Mouse (Mus musculus) testis, adult 2 months (tissue): ENCODE results near the gene Smyd2.

ENCODE experiments used
- CTCF ChIP-seq: fragments of 200-500 bp; IDR thresholded peaks from 2 replicates; pipeline ENCODE4 v1.5.1; 2012; ENCODE audit warnings: low read depth, mild to moderate bottlenecking, inconsistent platforms, low read length, moderate library complexity; ENCODE audit not compliant: control insufficient read depth, insufficient read depth, insufficient replicate concordance
- POLR2A ChIP-seq: fragments of 200-500 bp; IDR thresholded peaks from 2 replicates; pipeline ENCODE4 v1.6.1; 2012; ENCODE audit warnings: low read depth, mild to moderate bottlenecking, inconsistent platforms, low read length, moderate library complexity; ENCODE audit not compliant: control insufficient read depth

DNA sequence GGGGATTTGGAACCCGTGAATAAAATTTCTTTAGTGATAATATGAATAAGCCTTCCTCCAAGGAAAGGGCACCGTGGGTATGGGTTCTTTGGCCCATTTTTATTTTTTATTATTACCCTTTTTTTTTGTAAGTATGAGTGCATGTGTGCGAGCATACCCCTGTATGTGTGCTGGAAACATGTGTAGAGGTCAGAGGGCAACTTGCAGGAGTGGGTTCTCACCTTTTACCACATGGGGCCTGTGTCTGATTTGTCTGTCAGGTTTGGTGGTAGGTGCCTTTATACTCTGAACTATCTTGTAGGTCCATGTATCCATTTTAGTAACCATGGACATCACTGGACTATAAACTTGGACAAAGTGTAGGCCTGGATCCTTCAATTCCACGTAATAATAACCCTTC, 994 bp upstream of the Smyd2 start:
- TF ChIP-seq CTCF (no peak), POLR2A (no peak)
